Mouse (Mus musculus) CH12.LX (cell line): ENCODE data around the gene Tdrd6. TPM values are rescaled to one million over a fixed set of nuclear protein-coding genes. Genes with fewer than 3 reads are reported as not detected.

ENCODE experiments used
- DNase-seq: peaks from one replicate; pipeline ENCODE4 v3.0.0-alpha.2; 2013; ENCODE audit errors: extremely low read depth
- H3K27ac ChIP-seq: 2 replicates; pipeline ENCODE4 v1.5.1; 2012; ENCODE audit warnings: low read depth, mild to moderate bottlenecking, control low read depth, moderate library complexity; ENCODE audit not compliant: insufficient read depth
- H3K27me3 ChIP-seq: replicated peaks from 2 replicates; pipeline ENCODE3; 2012; ENCODE audit warnings: inconsistent platforms
- H3K36me3 ChIP-seq, 2 experiments: replicated peaks in 1 of 2; 2 replicates each; pipeline versions ENCODE3 to v1.6.1; 2012; ENCODE audit warnings: inconsistent platforms in 1 of 2, low read length in 1 of 2, mild to moderate bottlenecking in 1 of 2, mixed read lengths in 1 of 2, moderate library complexity in 1 of 2; ENCODE audit not compliant: control insufficient read depth in 1 of 2, insufficient read depth in 1 of 2
- H3K4me1 ChIP-seq, 2 experiments: 2 replicates each; pipeline ENCODE4 v1.6.1; 2012; ENCODE audit warnings: inconsistent platforms in 1 of 2, moderate library complexity in 1 of 2; ENCODE audit not compliant: insufficient read depth in 2 of 2, control insufficient read depth in 1 of 2
- H3K4me2 ChIP-seq: 2 replicates; pipeline ENCODE4 v1.6.1; 2012; ENCODE audit warnings: low read depth, mild to moderate bottlenecking, control low read depth; ENCODE audit not compliant: poor library complexity, insufficient read depth, severe bottlenecking
- H3K4me3 ChIP-seq, 3 experiments: fragments of 150-350 bp in 1 of 3; sonication (generic) in 1 of 3; replicated peaks in 1 of 3; 2 replicates each; pipeline versions ENCODE3 to v1.5.1; 2011 to 2012; ENCODE audit warnings: low read depth in 2 of 3, low read length in 2 of 3, mild to moderate bottlenecking in 2 of 3, moderate library complexity in 2 of 3, control low read depth in 1 of 3, improper control_type of control experiment in 1 of 3, inconsistent platforms in 1 of 3, mixed read lengths in 1 of 3; ENCODE audit not compliant: poor library complexity in 1 of 3
- H3K79me2 ChIP-seq: replicated peaks from 2 replicates; pipeline ENCODE4 v1.6.1; 2012; ENCODE audit warnings: mild to moderate bottlenecking, moderate library complexity; ENCODE audit not compliant: control insufficient read depth, poor library complexity, insufficient read depth, severe bottlenecking; ENCODE audit errors: extremely low read depth
- H3K9ac ChIP-seq: 2 replicates; pipeline ENCODE4 v1.6.1; 2012; ENCODE audit warnings: low read depth, mild to moderate bottlenecking, control low read depth, moderate library complexity; ENCODE audit not compliant: insufficient read depth
- H3K9me3 ChIP-seq: replicated peaks from 2 replicates; pipeline ENCODE3; 2012; ENCODE audit warnings: low read length, inconsistent platforms, mixed read lengths
- BHLHE40 ChIP-seq: IDR thresholded peaks from 2 replicates; pipeline ENCODE4 v1.6.1; 2011; ENCODE audit warnings: mild to moderate bottlenecking, low read depth, low read length, improper control_type of control experiment
- CHD1 ChIP-seq: IDR thresholded peaks from 2 replicates; pipeline ENCODE4 v1.6.1; 2012; ENCODE audit warnings: low read depth, low read length, improper control_type of control experiment, inconsistent platforms
- CTCF ChIP-seq, 2 experiments: IDR thresholded peaks in 1 of 2; conservative IDR thresholded peaks in 1 of 2; 2 replicates each; pipeline ENCODE4 v1.5.1; 2011 to 2012; ENCODE audit warnings: low read depth in 2 of 2, low read length in 2 of 2, improper control_type of control experiment in 1 of 2, inconsistent platforms in 1 of 2, mild to moderate bottlenecking in 1 of 2, moderate library complexity in 1 of 2
- ELF1 ChIP-seq: IDR thresholded peaks from 2 replicates; pipeline ENCODE4 v1.6.1; 2014; ENCODE audit warnings: low read depth, mild to moderate bottlenecking, inconsistent platforms, low read length, improper control_type of control experiment
- EP300 ChIP-seq: IDR thresholded peaks from 2 replicates; pipeline ENCODE4 v1.6.1; 2011; ENCODE audit warnings: low read length, improper control_type of control experiment
- ETS1 ChIP-seq: conservative IDR thresholded peaks from 2 replicates; pipeline ENCODE4 v1.6.1; 2012; ENCODE audit warnings: low read depth, mild to moderate bottlenecking, inconsistent platforms, low read length, improper control_type of control experiment, moderate library complexity
- GABPA ChIP-seq: IDR thresholded peaks from 2 replicates; pipeline ENCODE4 v1.6.1; 2012; ENCODE audit warnings: low read depth, low read length, improper control_type of control experiment, inconsistent platforms; ENCODE audit not compliant: insufficient replicate concordance
- HCFC1 ChIP-seq: IDR thresholded peaks from 2 replicates; pipeline ENCODE4 v1.6.1; 2012; ENCODE audit warnings: low read depth, mild to moderate bottlenecking, inconsistent platforms, low read length, improper control_type of control experiment
- IRF4 ChIP-seq: IDR thresholded peaks from 2 replicates; pipeline ENCODE4 v1.6.1; 2014; ENCODE audit warnings: low read depth, mild to moderate bottlenecking, inconsistent platforms, low read length, improper control_type of control experiment
- JUND ChIP-seq: conservative IDR thresholded peaks from 2 replicates; pipeline ENCODE4 v1.6.1; 2011; ENCODE audit warnings: low read depth, low read length, improper control_type of control experiment
- KAT2A ChIP-seq: IDR thresholded peaks from 2 replicates; pipeline ENCODE4 v1.6.1; 2012; ENCODE audit warnings: low read length, improper control_type of control experiment, inconsistent platforms; ENCODE audit not compliant: insufficient replicate concordance
- MEF2A ChIP-seq: IDR thresholded peaks from 2 replicates; pipeline ENCODE4 v1.6.1; 2014; ENCODE audit warnings: low read depth, mild to moderate bottlenecking, inconsistent platforms, low read length, improper control_type of control experiment, borderline replicate concordance
- MYC ChIP-seq: IDR thresholded peaks from 2 replicates; pipeline ENCODE4 v1.6.1; 2011; ENCODE audit warnings: low read depth, mild to moderate bottlenecking, improper control_type of control experiment, low read length
- NELFE ChIP-seq: IDR thresholded peaks from 2 replicates; pipeline ENCODE4 v1.6.1; 2011; ENCODE audit warnings: low read depth, low read length, improper control_type of control experiment
- NRF1 ChIP-seq: IDR thresholded peaks from 2 replicates; pipeline ENCODE4 v1.6.1; 2014; ENCODE audit warnings: low read depth, mild to moderate bottlenecking, inconsistent platforms, low read length, improper control_type of control experiment, moderate library complexity
- PAX5 ChIP-seq: IDR thresholded peaks from 2 replicates; pipeline ENCODE4 v1.6.1; 2012; ENCODE audit warnings: low read length, inconsistent platforms, mixed read lengths
- POLR2A ChIP-seq: IDR thresholded peaks from 2 replicates; pipeline ENCODE4 v1.6.1; 2011; ENCODE audit warnings: low read depth, mild to moderate bottlenecking, improper control_type of control experiment, low read length
- RAD21 ChIP-seq: IDR thresholded peaks from 2 replicates; pipeline ENCODE4 v1.6.1; 2011; ENCODE audit warnings: low read depth, mild to moderate bottlenecking, low read length, improper control_type of control experiment, moderate library complexity
- RCOR1 ChIP-seq: conservative IDR thresholded peaks from 2 replicates; pipeline ENCODE4 v1.6.1; 2012; ENCODE audit warnings: low read depth, mild to moderate bottlenecking, inconsistent platforms, low read length, improper control_type of control experiment
- SIN3A ChIP-seq: IDR thresholded peaks from 2 replicates; pipeline ENCODE4 v1.6.1; 2012; ENCODE audit warnings: low read length, improper control_type of control experiment, inconsistent platforms
- TBP ChIP-seq: conservative IDR thresholded peaks from 2 replicates; pipeline ENCODE4 v1.6.1; 2011; ENCODE audit warnings: low read depth, low read length, improper control_type of control experiment
- UBTF ChIP-seq: IDR thresholded peaks from 2 replicates; pipeline ENCODE4 v1.6.1; 2012; ENCODE audit warnings: low read depth, mild to moderate bottlenecking, inconsistent platforms, low read length, improper control_type of control experiment, moderate library complexity
- USF1 ChIP-seq: IDR thresholded peaks from 2 replicates; pipeline ENCODE4 v1.6.1; 2014; ENCODE audit warnings: low read depth, mild to moderate bottlenecking, inconsistent platforms, low read length, improper control_type of control experiment
- ZMIZ1 ChIP-seq: IDR thresholded peaks from 2 replicates; pipeline ENCODE4 v1.6.1; 2012; ENCODE audit warnings: low read depth, mild to moderate bottlenecking, inconsistent platforms, low read length, improper control_type of control experiment
- ZNF384 ChIP-seq: IDR thresholded peaks from 2 replicates; pipeline ENCODE4 v1.6.1; 2012; ENCODE audit warnings: low read depth, low read length, improper control_type of control experiment, inconsistent platforms
- dilution Hi-C: fragments of 300-500 bp; cut with MboI; formaldehyde crosslinking; loops from 2 replicates; pipeline ENCODE4 v1.14.3; 2020; ENCODE audit warnings: low sequenced_read_pairs; ENCODE audit not compliant: extremely low pct_unique_long_range_greater_than_20kb, extremely low pct_ligation_motif_present
- in situ Hi-C: fragments of 300-500 bp; cut with MboI; formaldehyde crosslinking; loops from 3 replicates; pipeline ENCODE4 v1.14.3; 2019; ENCODE audit warnings: low sequenced_read_pairs, low pct_ligation_motif_present, low pct_unique_long_range_greater_than_20kb, mixed read lengths
- polyA plus RNA-seq: library from polyadenylated mRNA; unstranded; fragments of >175 nt; gene quantifications from 2 replicates; pipeline ENCODE4 v1.2.1, GENCODE M21; 2012; ENCODE audit warnings: low read depth; ENCODE audit not compliant: insufficient read length
- total RNA-seq, 2 experiments: library from RNA; depleted of rRNA; stranded (reverse); fragments of 300-350 nt in 1 of 2; fragments of >200 nt in 1 of 2; gene quantifications; 2 replicates each; pipeline ENCODE4 v1.2.3; 2012 to 2014

The Tdrd6 gene
- total and polyA plus RNA-seq, 3 experiments: not detected

GRCm38 (mm10) chr17:43628246-43628645 is 1.9 kb downstream of the Tdrd6 start:
- Histone ChIP-seq H3K4me1 (no peaks in the 10 kb centered on the region), H3K4me3 (no peak overlapping the region), H3K36me3 (no peaks in the 10 kb centered on the region), H3K4me2 (no peak overlapping the region)
- in situ Hi-C loops: no loop called here
- DNase-seq: no peak
- TF ChIP-seq NRF1: no peak
- TF ChIP-seq TBP: no peak
- no peak for TF ChIP-seq ELF1
- no peak for TF ChIP-seq ZNF384
- no peak for TF ChIP-seq SIN3A
- no peak for TF ChIP-seq CHD1
- no peak for TF ChIP-seq UBTF
- no peak for TF ChIP-seq JUND
- TF ChIP-seq RCOR1: no peak
- no peak for TF ChIP-seq NELFE
- TF ChIP-seq POLR2A: no peak
- TF ChIP-seq ZMIZ1: no peak
- no peak for TF ChIP-seq PAX5
- TF ChIP-seq CTCF (conservative IDR thresholded peaks at IDR 0.05 in 1 of 2, IDR thresholded peaks at IDR 0.05 in 1 of 2; ENCODE audit: low read depth in 2 of 2, low read length in 2 of 2): no peak
- TF ChIP-seq, all 38 proteins: peak for 0
- no peak overlapping the region for H3K9ac ChIP-seq
- no peak overlapping the region for H3K27ac ChIP-seq
- H3K9me3 ChIP-seq: peaks cover 65% of the 10 kb centered on the region
- no peaks in the 10 kb centered on the region for H3K27me3 ChIP-seq
- dilution Hi-C loops: no loop called here
- H3K79me2 ChIP-seq: no peaks in the 10 kb centered on the region

GRCm38 (mm10) chr17:43622076-43622475 is 8.0 kb downstream of the Tdrd6 start:
- peaks cover 47% of the 10 kb centered on the region for H3K9me3 ChIP-seq
- DNase-seq: no peak
- no peaks in the 10 kb centered on the region for H3K79me2 ChIP-seq
- H3K36me3 ChIP-seq: no peaks in the 10 kb centered on the region
- H3K4me3 ChIP-seq: no peak overlapping the region
- in situ Hi-C loops: no loop called here
- dilution Hi-C loops: no loop called here
- H3K27me3 ChIP-seq: no peaks in the 10 kb centered on the region
- no peak overlapping the region for H3K27ac ChIP-seq
- H3K9ac ChIP-seq: no peak overlapping the region
- TF ChIP-seq IRF4: no peak
- no peak for TF ChIP-seq GABPA
- TF ChIP-seq HCFC1: no peak
- no peak for TF ChIP-seq NRF1
- no peak for TF ChIP-seq SIN3A
- TF ChIP-seq ZMIZ1: no peak
- TF ChIP-seq KAT2A: no peak
- TF ChIP-seq ZNF384: no peak
- no peak for TF ChIP-seq BHLHE40
- TF ChIP-seq MYC: no peak
- no peak for TF ChIP-seq MEF2A
- no peak for TF ChIP-seq UBTF
- no peak for TF ChIP-seq RAD21
- TF ChIP-seq PAX5: no peak
- no peak for TF ChIP-seq ELF1
- TF ChIP-seq POLR2A: no peak
- TF ChIP-seq EP300: no peak
- no peak for TF ChIP-seq USF1
- TF ChIP-seq ETS1: no peak
- H3K4me1 ChIP-seq: no peaks in the 10 kb centered on the region
- H3K4me2 ChIP-seq: no peak overlapping the region
